Mouse (Mus musculus) yolk sac, embryonic 10.5 days (tissue): ENCODE data around the gene Csta1.

Source experiments
- DNase-seq: peaks from one replicate; pipeline ENCODE4 v3.0.0-alpha.2; 2017; ENCODE audit warnings: low spot score

Csta1 gene

GRCm38 (mm10) chr16:36071071-36071449 lies 60.0 kb downstream of the Csta1 start:
- DNase-seq, result no peak
